Mouse (Mus musculus) hindbrain, embryonic 12.5 days (tissue): ENCODE measurements at regions not wholly inside any gene's neighbourhood (a gene's known extent, or its start where the extent isn't known, plus 50 kb on each side); places are given as distances from the start of the nearest gene placed in this dataset.
A peak's percentile ranks its signal among the peaks of the same experiment; 100 is the strongest.
"Not testable (repeated sequence)": the region's sequence is repeated elsewhere in the genome, so short reads cannot be mapped to it uniquely, and the experiment has no call there.

Experiments used
- ATAC-seq: fragments of 200-750 bp; cut with Nextera tagmentation; 2 replicates; pipeline ENCODE4 v1.8.0; 2017; ENCODE audit warnings: moderate TSS enrichment; ENCODE audit not compliant: low FRiP score
- H3K27ac ChIP-seq: fragments of 300-500 bp; sonication (generic); 2 replicates; pipeline ENCODE4 v1.5.1; 2016; ENCODE audit warnings: mild to moderate bottlenecking
- H3K27me3 ChIP-seq: fragments of 300-500 bp; sonication (generic); 2 replicates; pipeline ENCODE4 v1.6.1; 2016; ENCODE audit warnings: mild to moderate bottlenecking
- H3K36me3 ChIP-seq: fragments of 300-500 bp; sonication (generic); 2 replicates; pipeline ENCODE4 v1.6.1; 2016; ENCODE audit warnings: mild to moderate bottlenecking
- H3K4me1 ChIP-seq: fragments of 300-500 bp; sonication (generic); 2 replicates; pipeline ENCODE4 v1.6.1; 2016
- H3K4me2 ChIP-seq: fragments of 300-500 bp; sonication (generic); replicated peaks from 2 replicates; pipeline ENCODE4 v1.6.1; 2016; ENCODE audit warnings: mild to moderate bottlenecking
- H3K4me3 ChIP-seq: fragments of 300-500 bp; sonication (generic); 2 replicates; pipeline ENCODE4 v1.5.1; 2016; ENCODE audit warnings: mild to moderate bottlenecking
- H3K9ac ChIP-seq: fragments of 300-500 bp; sonication (generic); 2 replicates; pipeline ENCODE4 v1.6.1; 2016; ENCODE audit warnings: mild to moderate bottlenecking, moderate library complexity
- H3K9me3 ChIP-seq: fragments of 300-500 bp; sonication (generic); replicated peaks from 2 replicates; pipeline ENCODE4 v1.6.1; 2016; ENCODE audit warnings: mild to moderate bottlenecking
- WGBS: fragments of 180-500 bp; shearing (Covaris S2); methylation state at CpG from one replicate; pipeline ENCODE4 v1.1.7; 2016; 5-methylcytosine and 5-hydroxymethylcytosine counted together

GRCm38 (mm10) chr8:12451857-12452256 is 56.8 kb downstream of the Sox1 start:
- ATAC-seq, result no peak

GRCm38 (mm10) chr8:12455376-12455775 is 60.3 kb downstream of the Sox1 start:
- not testable (repeated sequence) for H3K9me3 ChIP-seq, H3K9ac ChIP-seq, H3K4me2 ChIP-seq, ATAC-seq, H3K36me3 ChIP-seq, H3K27ac ChIP-seq, H3K4me1 ChIP-seq, H3K4me3 ChIP-seq
- H3K27me3 ChIP-seq, result peaks cover 13% of the 10 kb centered on the region
- WGBS, result 92% methylated on average over 3 of the region's 3 CpGs

More at GRCm38 (mm10) chr8:12451857-12452256, 56.8 kb downstream of the Sox1 start:
- Histone ChIP-seq H3K36me3 (no peaks in the 10 kb centered on the region), H3K9me3 (no peaks in the 10 kb centered on the region), H3K27ac (no peak overlapping the region), H3K9ac (no peak overlapping the region), H3K4me1 (no peaks in the 10 kb centered on the region), H3K27me3 (peaks cover 26% of the 10 kb centered on the region), H3K4me2 (no peak overlapping the region), H3K4me3 (no peak overlapping the region)
- 70% methylated on average over 8 of the region's 8 CpGs for WGBS

GRCm38 (mm10) chr8:12456326-12456725 is 61.2 kb downstream of the Sox1 start:
- Histone ChIP-seq H3K36me3 (no peaks in the 10 kb centered on the region), H3K27ac (no peak overlapping the region), H3K4me1 (no peaks in the 10 kb centered on the region), H3K9me3 (no peaks in the 10 kb centered on the region), H3K4me3 (no peak overlapping the region), H3K9ac (no peak overlapping the region), H3K4me2 (no peak overlapping the region), H3K27me3 (peaks cover 16% of the 10 kb centered on the region)
- ATAC-seq, result no peak
- 96% methylated on average over 1 of the region's 1 CpGs for WGBS

GRCm38 (mm10) chr8:12457015-12457414 is 61.9 kb downstream of the Sox1 start:
- no peak for ATAC-seq
- Histone ChIP-seq H3K36me3 (no peaks in the 10 kb centered on the region), H3K9ac (no peak overlapping the region), H3K27me3 (peaks cover 16% of the 10 kb centered on the region), H3K4me2 (no peak overlapping the region), H3K4me3 (no peak overlapping the region), H3K27ac (no peak overlapping the region), H3K9me3 (no peaks in the 10 kb centered on the region), H3K4me1 (peaks cover 2% of the 10 kb centered on the region; the same call in 1 of the 2 replicates)
- WGBS, result 58% methylated on average over 7 of the region's 7 CpGs

- no peak overlapping the region for H3K4me2 ChIP-seq
- H3K9ac ChIP-seq, result no peak overlapping the region
- 82% methylated on average over 7 of the region's 7 CpGs for WGBS
- no peak for ATAC-seq
- H3K27ac ChIP-seq, result no peak overlapping the region
- peaks cover 29% of the 10 kb centered on the region for H3K27me3 ChIP-seq
- H3K9me3 ChIP-seq, result no peaks in the 10 kb centered on the region
- H3K36me3 ChIP-seq, result no peaks in the 10 kb centered on the region
- H3K4me1 ChIP-seq, result peaks cover 16% of the 10 kb centered on the region; the same call in 1 of the 2 replicates
- no peak overlapping the region for H3K4me3 ChIP-seq
These were observed 71.8 kb downstream of the Sox1 start for GRCm38 (mm10) chr8:12466845-12467244.

- H3K27ac ChIP-seq, result no peak overlapping the region
- no peak overlapping the region for H3K4me2 ChIP-seq
- H3K9ac ChIP-seq, result no peak overlapping the region
- no peak for ATAC-seq
- H3K9me3 ChIP-seq, result no peaks in the 10 kb centered on the region
- no peak overlapping the region for H3K4me3 ChIP-seq
- 0 out of 2 replicates have a peak, but pooled peaks cover 12% of the 10 kb centered on the region for H3K4me1 ChIP-seq
- H3K27me3 ChIP-seq, result peaks cover 29% of the 10 kb centered on the region
- no peaks in the 10 kb centered on the region for H3K36me3 ChIP-seq
- 74% methylated on average over 36 of the region's 36 CpGs for WGBS
These were observed 72.6 kb downstream of the Sox1 start for GRCm38 (mm10) chr8:12467386-12468326.

- H3K4me2 ChIP-seq, result peak overlapping the region; percentile 55
- no peaks in the 10 kb centered on the region for H3K9me3 ChIP-seq
- WGBS, result 7% methylated on average over 39 of the region's 39 CpGs
- peaks cover 51% of the 10 kb centered on the region for H3K27me3 ChIP-seq
- 0 out of 2 replicates have a peak overlapping the region, but pooled peaks have one; percentile 52 for H3K27ac ChIP-seq
- H3K9ac ChIP-seq, result peak overlapping the region; percentile 28; the same call in 1 of the 2 replicates
- ATAC-seq, result peak; percentile 65
- peak overlapping the region; percentile 21 for H3K4me3 ChIP-seq
- peaks cover 36% of the 10 kb centered on the region for H3K4me1 ChIP-seq
- H3K36me3 ChIP-seq, result no peaks in the 10 kb centered on the region
These were observed 82.6 kb downstream of the Sox1 start for GRCm38 (mm10) chr8:12477449-12478401.

GRCm38 (mm10) chr8:12481918-12482317 is 86.8 kb downstream of the Sox1 start:
- ATAC-seq, result peak; percentile 39
- WGBS, result 28% methylated on average over 14 of the region's 14 CpGs

GRCm38 (mm10) chr8:12483551-12483950 is 88.5 kb downstream of the Sox1 start:
- H3K4me3 ChIP-seq, result no peak overlapping the region
- H3K9ac ChIP-seq, result no peak overlapping the region
- peaks cover 40% of the 10 kb centered on the region for H3K4me1 ChIP-seq
- no peak for ATAC-seq
- H3K27me3 ChIP-seq, result peaks cover 64% of the 10 kb centered on the region
- H3K4me2 ChIP-seq, result no peak overlapping the region
- WGBS, result 74% methylated on average over 3 of the region's 3 CpGs
- H3K36me3 ChIP-seq, result no peaks in the 10 kb centered on the region
- H3K27ac ChIP-seq, result no peak overlapping the region
- no peaks in the 10 kb centered on the region for H3K9me3 ChIP-seq

More at GRCm38 (mm10) chr8:12481918-12482317, 86.8 kb downstream of the Sox1 start:
- Histone ChIP-seq H3K4me1 (peaks cover 45% of the 10 kb centered on the region), H3K4me2 (no peak overlapping the region), H3K36me3 (no peaks in the 10 kb centered on the region), H3K9ac (no peak overlapping the region), H3K27ac (no peak overlapping the region), H3K4me3 (no peak overlapping the region), H3K9me3 (no peaks in the 10 kb centered on the region), H3K27me3 (peaks cover 69% of the 10 kb centered on the region)

GRCm38 (mm10) chr8:12485326-12485725 is 87.5 kb upstream of the Spaca7 start:
- no peak for ATAC-seq
- Histone ChIP-seq H3K9me3 (no peaks in the 10 kb centered on the region), H3K4me2 (no peak overlapping the region), H3K4me1 (peaks cover 30% of the 10 kb centered on the region), H3K27me3 (peaks cover 51% of the 10 kb centered on the region), H3K4me3 (no peak overlapping the region), H3K27ac (no peak overlapping the region), H3K36me3 (no peaks in the 10 kb centered on the region), H3K9ac (no peak overlapping the region)
- WGBS, result 78% methylated on average over 7 of the region's 7 CpGs

- peak; percentile 65 for ATAC-seq
- Histone ChIP-seq H3K4me3 (no peak overlapping the region), H3K4me2 (no peak overlapping the region), H3K36me3 (no peaks in the 10 kb centered on the region), H3K9ac (no peak overlapping the region), H3K4me1 (peaks cover 24% of the 10 kb centered on the region), H3K9me3 (no peaks in the 10 kb centered on the region), H3K27ac (no peak overlapping the region), H3K27me3 (peaks cover 41% of the 10 kb centered on the region)
- WGBS, result 53% methylated on average over 22 of the region's 22 CpGs
These were observed 86.3 kb upstream of the Spaca7 start for GRCm38 (mm10) chr8:12486331-12487061.
